Mouse (Mus musculus) left cerebral cortex, adult 11 months (tissue): ENCODE data around the gene Celf2.
A peak's percentile ranks its signal among the peaks of the same experiment; 100 is the strongest.

ENCODE experiments used
- DNase-seq: peaks from one replicate; pipeline ENCODE4 v3.0.0; 2022; ENCODE audit warnings: low spot score

Celf2 gene

GRCm38 (mm10) chr2:6915386-6915785, 594.0 kb downstream of the Celf2 start:
- no peak for DNase-seq

DNA sequence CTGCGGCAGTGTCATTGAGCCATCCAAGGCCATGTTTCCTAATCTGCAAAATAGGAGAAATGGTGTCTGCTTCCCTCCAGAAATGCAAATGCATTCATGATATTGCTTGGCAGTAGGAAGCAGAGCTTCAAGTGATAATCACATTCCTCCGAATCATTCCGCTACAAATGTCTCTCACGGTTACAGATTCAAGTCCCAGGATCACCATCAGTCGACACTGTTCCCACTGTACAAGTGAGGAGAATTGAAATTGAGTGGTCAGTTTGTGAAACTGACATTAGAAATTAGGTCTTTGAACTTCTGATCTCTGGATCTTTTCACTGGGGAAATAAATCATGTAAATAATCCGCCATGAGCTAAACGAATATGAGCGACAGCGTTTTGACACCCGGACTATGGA, 596.0 kb downstream of the Celf2 start:
- DNase-seq = no peak

DNA sequence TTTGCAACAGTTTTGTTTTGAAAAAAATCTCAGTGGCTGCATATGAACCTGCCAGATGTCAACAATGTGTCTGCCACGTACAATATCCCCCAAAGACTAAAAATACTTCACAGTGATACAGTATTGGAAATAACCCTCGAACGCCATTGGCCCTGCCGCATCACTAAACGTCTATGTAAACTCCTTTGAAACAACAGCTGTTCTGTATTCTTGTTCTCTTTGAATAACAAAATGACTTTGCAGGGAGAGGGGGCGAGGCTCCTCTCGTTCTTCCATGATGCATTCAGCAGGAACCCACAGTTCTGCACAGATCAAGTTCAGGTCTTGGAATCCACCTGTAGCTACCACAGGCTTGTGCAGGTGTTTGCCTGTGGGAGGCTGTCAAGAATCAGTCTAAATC, 597.4 kb downstream of the Celf2 start:
- peak; percentile 59 for DNase-seq

GRCm38 (mm10) chr2:6909921-6910320, 599.4 kb downstream of the Celf2 start:
- DNase-seq = no peak

GRCm38 (mm10) chr2:6904411-6904810, 605.0 kb downstream of the Celf2 start:
- DNase-seq = no peak

DNA sequence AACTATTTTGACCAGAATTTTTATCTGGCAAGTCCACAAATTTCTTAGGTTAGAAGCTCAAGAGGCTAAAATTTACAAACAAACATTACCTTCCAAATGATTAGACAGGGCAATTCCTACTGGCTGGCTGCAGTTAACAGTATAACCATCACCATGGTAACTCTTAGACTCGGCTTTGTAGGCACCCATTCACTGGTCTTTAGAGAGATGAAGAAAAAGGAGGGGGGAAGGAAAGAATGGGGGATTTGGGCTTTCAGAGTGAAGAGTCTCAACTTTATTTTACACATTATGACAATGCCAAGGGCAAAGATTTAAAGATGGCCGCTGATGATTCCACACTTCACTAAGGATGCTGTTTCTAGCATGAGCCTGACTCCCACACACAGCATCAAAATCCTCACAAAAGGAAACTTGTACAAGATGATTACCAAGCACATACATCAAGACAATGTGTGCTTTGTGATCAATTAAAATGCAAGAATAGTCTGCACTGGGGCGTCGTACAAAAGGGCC, 606.1 kb downstream of the Celf2 start:
- DNase-seq = no peak

DNA sequence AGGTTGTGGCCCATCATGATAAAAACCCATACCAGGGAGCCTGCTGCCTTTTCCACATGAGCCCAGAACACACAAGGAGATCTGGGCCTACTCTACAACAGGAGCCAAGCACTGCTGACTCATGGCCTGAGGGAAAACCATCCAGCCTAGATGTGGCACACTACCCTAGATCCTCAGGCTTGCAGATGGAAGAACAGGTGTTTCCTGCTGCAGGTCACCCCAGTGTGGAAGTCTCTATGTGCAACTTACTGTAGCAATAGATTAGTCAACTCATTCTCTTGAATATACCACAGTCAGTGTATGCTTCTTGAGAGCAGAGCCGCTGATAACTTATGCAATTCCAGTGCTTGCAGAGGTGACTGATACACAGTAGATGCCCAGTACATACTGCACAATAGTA, 612.5 kb downstream of the Celf2 start:
- DNase-seq = no peak

DNA sequence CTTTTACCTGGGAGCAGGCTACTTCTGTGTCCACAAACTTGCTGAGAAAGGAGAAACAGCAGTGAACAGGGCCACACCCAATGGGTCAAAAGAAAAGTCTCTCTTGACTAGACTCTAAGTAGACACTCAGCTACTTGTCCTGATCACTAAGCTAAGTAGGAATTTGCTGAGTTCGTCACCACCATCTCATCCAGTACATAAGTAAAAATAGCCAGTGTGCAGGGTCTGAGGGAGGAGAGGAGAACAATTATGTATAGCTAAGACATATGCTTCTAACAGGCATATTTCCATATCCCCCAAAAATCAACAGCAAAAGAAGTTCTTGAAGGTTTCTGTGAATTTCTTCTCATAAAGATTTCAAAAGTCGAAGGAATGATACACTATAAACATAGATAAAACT, 615.8 kb downstream of the Celf2 start:
- DNase-seq = no peak

GRCm38 (mm10) chr2:6893095-6893494, 616.3 kb downstream of the Celf2 start:
- no peak for DNase-seq

- DNase-seq = no peak
Measured at GRCm38 (mm10) chr2:6884796-6885711, 624.3 kb downstream of the Celf2 start.

- DNase-seq = no peak
Measured at GRCm38 (mm10) chr2:6883996-6884795, 625.2 kb downstream of the Celf2 start.

- no peak for DNase-seq
Measured at GRCm38 (mm10) chr2:6882236-6882885, 627.0 kb downstream of the Celf2 start.

DNA sequence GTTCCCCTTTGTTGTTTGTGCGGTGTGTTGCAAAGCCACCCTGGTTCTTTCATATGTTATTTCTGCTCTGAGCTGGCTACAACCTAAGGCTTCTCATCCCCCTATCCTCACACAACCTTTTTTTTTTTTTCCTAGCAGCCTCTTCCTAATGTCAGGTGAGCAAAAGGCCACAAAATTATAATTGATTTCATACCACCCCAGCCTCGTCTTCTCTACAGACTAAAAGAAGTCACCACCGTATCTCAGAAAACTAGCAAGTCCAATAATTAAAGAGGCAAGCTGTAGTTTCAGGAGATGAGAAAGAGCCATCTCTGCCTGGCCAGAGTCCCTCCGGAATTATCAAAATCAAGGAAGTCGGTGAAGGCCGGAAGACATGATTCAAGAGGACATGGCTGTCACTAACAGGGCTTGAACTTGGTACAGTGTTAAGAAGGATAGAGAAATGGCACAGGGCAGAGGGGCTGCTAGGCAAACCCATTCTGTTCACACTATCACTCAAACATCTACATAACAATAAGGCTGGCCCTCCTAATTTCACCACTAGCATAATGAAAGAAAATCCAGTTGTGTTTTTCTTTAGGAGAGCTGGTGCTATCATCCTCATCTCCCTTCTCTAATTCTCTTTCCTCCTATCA, 628.3 kb downstream of the Celf2 start:
- no peak for DNase-seq

GRCm38 (mm10) chr2:6877094-6877493, 632.3 kb downstream of the Celf2 start:
- no peak for DNase-seq

GRCm38 (mm10) chr2:6876547-6876946, 632.8 kb downstream of the Celf2 start:
- no peak for DNase-seq

GRCm38 (mm10) chr2:6875071-6875611, 634.2 kb downstream of the Celf2 start:
- DNase-seq = no peak

DNA sequence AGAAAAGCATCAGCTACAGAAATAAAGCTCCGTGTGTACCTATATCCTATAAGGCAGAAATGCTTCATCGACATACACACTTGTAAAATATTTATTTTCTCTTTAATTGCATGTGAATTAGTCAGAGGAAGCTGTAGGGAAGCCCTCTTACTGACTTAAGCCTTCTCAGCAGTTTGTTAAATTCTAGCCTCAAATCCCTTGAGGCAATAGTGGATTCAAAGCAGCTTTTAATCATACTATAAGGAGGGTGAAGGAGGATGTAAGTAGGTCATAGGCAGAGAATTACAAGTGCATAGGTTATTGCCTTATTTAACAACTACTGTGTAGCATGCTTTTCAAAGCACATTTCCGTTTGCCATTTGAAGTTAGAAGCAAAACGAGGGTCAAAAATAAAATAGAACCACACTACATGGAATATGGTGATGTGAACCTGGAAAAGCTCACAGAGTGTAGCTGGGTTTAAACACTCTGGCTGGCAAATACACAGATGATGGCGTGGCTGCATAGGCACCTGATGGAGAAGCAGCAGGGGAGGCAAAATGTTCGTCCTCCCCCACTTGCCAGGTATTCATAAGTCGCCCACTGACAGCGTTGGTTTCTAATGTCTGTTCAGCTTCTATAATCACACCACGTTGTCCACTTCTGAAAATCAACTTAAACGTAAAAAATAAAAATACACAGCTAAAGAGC, 635.0 kb downstream of the Celf2 start:
- DNase-seq = no peak

- no peak for DNase-seq
Measured at GRCm38 (mm10) chr2:6873711-6874110, 635.7 kb downstream of the Celf2 start.

DNA sequence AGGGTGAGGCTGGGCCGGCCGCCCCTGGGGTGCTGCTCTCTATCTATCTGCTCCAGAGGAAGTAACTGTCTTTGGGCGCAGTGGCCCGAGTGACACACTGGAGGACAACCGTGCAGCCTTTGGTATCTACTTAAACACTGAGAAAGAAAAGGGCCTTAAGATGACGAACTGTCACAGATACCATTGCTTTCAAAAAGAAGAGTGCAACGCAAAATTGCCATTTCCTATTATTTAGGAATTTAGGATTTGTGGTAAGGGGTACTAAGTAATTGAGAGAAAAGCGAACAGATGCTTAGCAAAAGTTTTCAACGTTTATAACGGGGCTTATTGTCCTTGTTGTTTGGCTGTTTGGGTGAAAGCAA, 636.5 kb downstream of the Celf2 start:
- DNase-seq = no peak

GRCm38 (mm10) chr2:6872131-6872893, 637.1 kb downstream of the Celf2 start:
- no peak for DNase-seq
